Mouse (Mus musculus): ENCODE measurements around the gene Fgf8. TPM values are rescaled to one million over a fixed set of nuclear protein-coding genes. Genes with fewer than 3 reads are reported as not detected.

The Fgf8 gene
- polyA plus RNA-seq, 1 experiment from 2014 or later: not detected

- Histone ChIP-seq H3K9me3 (ENCODE audit: control insufficient read depth) (no peaks in the 10 kb centered on the region), H3K27ac (ENCODE audit: low read depth, low read length) (no peak overlapping the region), H3K4me3 (ENCODE audit: low read depth, low read length) (no peak overlapping the region), H3K36me3 (ENCODE audit: control insufficient read depth, insufficient read depth) (no peaks in the 10 kb centered on the region), H3K9ac (ENCODE audit: low read depth, low read length) (no peak overlapping the region), H3K4me1 (replicated peaks; ENCODE audit: control insufficient read depth, insufficient read depth, low read length) (0 out of 2 replicates have a peak, but pooled peaks cover 7% of the 10 kb centered on the region), H3K27me3 (replicated peaks; ENCODE audit: control insufficient read depth, insufficient read depth, low read length) (no peaks in the 10 kb centered on the region), H3K4me2 (replicated peaks; ENCODE audit: low read depth) (no peak overlapping the region)
- WGBS: 40% methylated on average over 3 of the region's 3 CpGs
- TF ChIP-seq CTCF (IDR thresholded peaks at IDR 0.05; ENCODE audit: low read depth): no peak
- ATAC-seq: no peak
Measured at GRCm38 (mm10) chr19:45785470-45785869, 42.8 kb upstream of the Fgf8 start.

DNA sequence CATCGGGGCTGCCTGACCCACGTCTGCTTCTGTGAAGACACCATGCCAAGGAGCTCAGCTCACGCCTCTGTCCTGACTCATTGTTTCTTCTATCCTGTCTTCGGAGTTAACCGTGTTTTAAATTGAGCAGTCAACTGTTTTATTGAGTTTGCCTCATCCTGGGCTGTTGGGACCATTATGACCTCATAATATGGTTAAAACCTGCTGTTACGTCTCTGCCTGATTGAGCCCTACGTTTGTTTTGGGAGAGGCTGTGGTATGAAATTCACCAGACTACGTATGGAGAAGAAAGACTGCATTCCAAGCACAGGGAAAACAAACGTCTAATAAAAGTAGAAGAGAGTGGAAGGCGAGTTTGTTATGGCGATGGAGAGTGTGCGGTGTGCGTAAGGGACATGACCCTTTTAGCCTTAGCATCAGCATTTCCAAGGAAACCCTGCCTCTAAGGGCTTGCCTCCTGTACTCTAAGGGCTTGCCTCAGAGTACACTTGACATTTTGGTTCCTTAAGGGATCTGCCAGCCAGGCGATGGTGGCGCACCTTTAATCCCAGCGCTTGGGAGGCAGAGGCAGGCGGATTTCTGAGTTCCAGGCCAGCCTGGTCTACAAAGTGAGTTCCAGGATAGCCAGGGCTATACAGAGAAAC is 41.3 kb upstream of the Fgf8 start:
- Histone ChIP-seq H3K4me3 (ENCODE audit: low read depth, low read length) (peak overlapping the region; percentile 97), H3K36me3 (ENCODE audit: control insufficient read depth, insufficient read depth) (peaks cover 10% of the 10 kb centered on the region; the same call in 1 of the 2 replicates), H3K4me2 (replicated peaks; ENCODE audit: low read depth) (peak overlapping the region; percentile 65), H3K9me3 (ENCODE audit: control insufficient read depth) (no peaks in the 10 kb centered on the region), H3K27me3 (replicated peaks; ENCODE audit: control insufficient read depth, insufficient read depth, low read length) (no peaks in the 10 kb centered on the region), H3K4me1 (replicated peaks; ENCODE audit: control insufficient read depth, insufficient read depth, low read length) (0 out of 2 replicates have a peak, but pooled peaks cover 7% of the 10 kb centered on the region), H3K9ac (ENCODE audit: low read depth, low read length) (no peak overlapping the region), H3K27ac (ENCODE audit: low read depth, low read length) (0 out of 2 replicates have a peak overlapping the region, but pooled peaks have one; percentile 97)
- 27% methylated on average over 17 of the region's 17 CpGs for WGBS
- TF ChIP-seq CTCF (IDR thresholded peaks at IDR 0.05; ENCODE audit: low read depth): no peak
- no peak for ATAC-seq

GRCm38 (mm10) chr19:45783181-45783932 is 40.6 kb upstream of the Fgf8 start, which contains the start of gene Mgea5:
Gene Mgea5, minus strand, starts transcription at chr19:45783837.
- Histone ChIP-seq H3K9me3 (ENCODE audit: control insufficient read depth) (no peaks in the 10 kb centered on the region), H3K4me1 (replicated peaks; ENCODE audit: control insufficient read depth, insufficient read depth, low read length) (0 out of 2 replicates have a peak, but pooled peaks cover 7% of the 10 kb centered on the region), H3K27me3 (replicated peaks; ENCODE audit: control insufficient read depth, insufficient read depth, low read length) (no peaks in the 10 kb centered on the region), H3K36me3 (ENCODE audit: control insufficient read depth, insufficient read depth) (peaks cover 14% of the 10 kb centered on the region; the same call in 1 of the 2 replicates), H3K4me2 (replicated peaks; ENCODE audit: low read depth) (peak within 1 kb of the TSS; percentile 73), H3K4me3 (ENCODE audit: low read depth, low read length) (peak within 1 kb of the TSS; percentile 97), H3K27ac (ENCODE audit: low read depth, low read length) (peak within 1 kb of the TSS; percentile 97), H3K9ac (ENCODE audit: low read depth, low read length) (peak within 1 kb of the TSS; percentile 95)
- no peak for TF ChIP-seq CTCF (IDR thresholded peaks at IDR 0.05; ENCODE audit: low read depth)
- ATAC-seq: peak; percentile 98
- WGBS: under 1% methylated on average over 63 of the region's 71 CpGs

- peak; percentile 20; the same call in 1 of the 2 replicates for ATAC-seq
- peak overlapping the region; percentile 97 for H3K27ac ChIP-seq (ENCODE audit: low read depth, low read length)
- peak overlapping the region; percentile 95 for H3K9ac ChIP-seq (ENCODE audit: low read depth, low read length)
- H3K27me3 ChIP-seq (replicated peaks; ENCODE audit: control insufficient read depth, insufficient read depth, low read length): no peaks in the 10 kb centered on the region
- TF ChIP-seq CTCF (IDR thresholded peaks at IDR 0.05; ENCODE audit: low read depth): no peak
- peaks cover 23% of the 10 kb centered on the region for H3K36me3 ChIP-seq (ENCODE audit: control insufficient read depth, insufficient read depth)
- H3K4me1 ChIP-seq (replicated peaks; ENCODE audit: control insufficient read depth, insufficient read depth, low read length): 0 out of 2 replicates have a peak, but pooled peaks cover 7% of the 10 kb centered on the region
- peak overlapping the region; percentile 97 for H3K4me3 ChIP-seq (ENCODE audit: low read depth, low read length)
- peak overlapping the region; percentile 73 for H3K4me2 ChIP-seq (replicated peaks; ENCODE audit: low read depth)
- 0% methylated on average over 36 of the region's 36 CpGs for WGBS
- H3K9me3 ChIP-seq (ENCODE audit: control insufficient read depth): no peaks in the 10 kb centered on the region
Measured at GRCm38 (mm10) chr19:45782315-45783001, 39.7 kb upstream of the Fgf8 start.

GRCm38 (mm10) chr19:45781676-45782075 is 39.0 kb upstream of the Fgf8 start:
- Histone ChIP-seq H3K36me3 (ENCODE audit: control insufficient read depth, insufficient read depth) (peaks cover 31% of the 10 kb centered on the region), H3K4me1 (replicated peaks; ENCODE audit: control insufficient read depth, insufficient read depth, low read length) (0 out of 2 replicates have a peak, but pooled peaks cover 7% of the 10 kb centered on the region), H3K9me3 (ENCODE audit: control insufficient read depth) (no peaks in the 10 kb centered on the region), H3K27ac (ENCODE audit: low read depth, low read length) (no peak overlapping the region), H3K4me3 (ENCODE audit: low read depth, low read length) (peak overlapping the region; percentile 97), H3K27me3 (replicated peaks; ENCODE audit: control insufficient read depth, insufficient read depth, low read length) (no peaks in the 10 kb centered on the region), H3K9ac (ENCODE audit: low read depth, low read length) (0 out of 2 replicates have a peak overlapping the region, but pooled peaks have one; percentile 95), H3K4me2 (replicated peaks; ENCODE audit: low read depth) (peak overlapping the region; percentile 73)
- 53% methylated on average over 8 of the region's 8 CpGs for WGBS
- ATAC-seq: no peak
- TF ChIP-seq CTCF (IDR thresholded peaks at IDR 0.05; ENCODE audit: low read depth): 0 out of 2 replicates have a peak, but pooled peaks have one; percentile 19

Measured in intestine, postnatal 0 days (tissue).